ENCODE assay signal across 7 mouse cellular contexts in the genomic region with DNA sequence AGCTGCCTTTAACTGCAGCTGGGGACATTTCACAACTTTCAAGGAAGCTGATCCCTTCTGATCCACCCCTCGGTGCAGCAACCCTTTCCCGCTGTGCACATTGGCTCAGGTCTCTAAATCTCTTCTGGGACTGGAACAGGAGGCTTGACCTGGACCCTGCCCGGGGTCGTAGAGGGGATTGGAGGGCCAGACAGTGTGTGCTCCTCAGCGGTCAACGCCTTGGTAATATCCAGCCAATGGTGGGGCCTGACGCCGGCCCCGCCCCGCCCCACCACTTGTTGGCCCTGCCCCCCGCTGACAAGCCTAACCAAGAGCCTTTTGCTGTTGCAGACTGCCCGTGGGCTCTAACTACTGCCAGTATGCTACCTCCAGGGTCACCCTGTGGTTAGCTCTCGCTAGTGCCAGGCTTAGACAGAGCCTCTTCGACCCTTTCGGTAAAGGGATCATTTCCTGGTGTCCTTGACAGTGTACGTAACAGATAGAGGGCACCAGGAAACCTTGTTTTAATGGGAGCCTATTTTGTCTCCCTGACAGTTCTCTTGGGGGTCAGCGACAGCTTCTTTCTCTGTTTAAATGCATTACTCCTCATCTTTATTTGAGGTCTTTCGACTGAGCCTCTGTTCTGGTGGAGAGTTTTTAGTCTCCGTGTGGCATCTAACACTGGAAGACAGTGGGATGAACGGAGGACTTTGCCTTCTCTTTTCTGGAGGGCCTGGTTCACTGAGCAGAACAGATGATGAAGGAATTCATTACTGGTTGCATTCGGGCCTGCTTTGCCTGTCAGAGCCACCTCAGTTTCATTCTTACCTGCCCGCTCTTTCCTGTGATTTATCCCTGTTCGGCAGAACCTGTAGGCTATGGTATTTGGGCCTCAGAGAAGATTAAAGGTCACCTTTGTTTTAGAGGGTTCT. TPM values are rescaled to one million over a fixed set of nuclear protein-coding genes. Genes with fewer than 3 reads are reported as not detected.
DNase-seq lines count a peak whose midpoint lies in the region.

No protein-coding gene starts in this region.

- H3K4me3 ChIP-seq in embryonic facial prominence, embryonic 10.5 days, result peak overlapping the region; percentile 30; the same call in 1 of the 2 replicates

- no peaks in the 10 kb centered on the region for H3K9me3 ChIP-seq in embryonic facial prominence, embryonic 10.5 days

- H3K36me3 ChIP-seq in embryonic facial prominence, embryonic 10.5 days (replicated peaks), result peaks cover 96% of the 10 kb centered on the region

- DNase-seq in embryonic facial prominence, embryonic 10.5 days (ENCODE audit: low spot score), result peak; percentile 80
- peak; percentile 72 for DNase-seq in heart, adult 8-10 months (ENCODE audit: low spot score)
- peak; percentile 74 for DNase-seq in kidney, adult 18-20 months
- peak; percentile 74 to 81 for DNase-seq in lung, adult 18-20 months
- DNase-seq in retina, postnatal 1 day, result peak; percentile 72
- no peak for DNase-seq in MN1 (ENCODE audit: low spot score)
- DNase-seq in frontal cortex, postnatal 36 days (ENCODE audit: low spot score in 2 of 2), result no peak

- peaks cover 18% of the 10 kb centered on the region for H3K4me1 ChIP-seq in embryonic facial prominence, embryonic 10.5 days

- H3K27ac ChIP-seq in embryonic facial prominence, embryonic 10.5 days (replicated peaks), result no peak overlapping the region

- WGBS in embryonic facial prominence, embryonic 10.5 days, result 32% methylated on average over 23 of the region's 23 CpGs

- H3K27me3 ChIP-seq in embryonic facial prominence, embryonic 10.5 days (replicated peaks; ENCODE audit: low read depth, poor library complexity, severe bottlenecking), result no peaks in the 10 kb centered on the region

RNA-seq across cellular contexts. Expression of gene Slc43a1, which starts 12.7 kb away (rescaled TPM):
- 30.4 and 35.4 TPM in 2 replicates for polyA plus RNA-seq in embryonic facial prominence, embryonic 10.5 days (2016; fragmentation: Nextera tagmentation; extraction: Ambion mirVana)
- total RNA-seq in heart, adult 8-10 months (2022), result 1 to 10 TPM; 1.6 to 2.8 (median 2.2) TPM

RNA-seq across cellular contexts. Expression of gene Timm10, which starts 24.6 kb away (rescaled TPM):
- polyA plus RNA-seq in embryonic facial prominence, embryonic 10.5 days (2016; fragmentation: Nextera tagmentation; extraction: Ambion mirVana), result 64.9 and 65.8 TPM in 2 replicates
- 100 to 1,000 TPM; 119 to 134 (median 122) TPM for total RNA-seq in heart, adult 8-10 months (2022)

RNA-seq across cellular contexts. Expression of gene Smtnl1, which starts 28.9 kb away (rescaled TPM):
- 0.21 and 0.27 TPM in 2 replicates for polyA plus RNA-seq in embryonic facial prominence, embryonic 10.5 days (2016; fragmentation: Nextera tagmentation; extraction: Ambion mirVana)
- total RNA-seq in heart, adult 8-10 months (2022), result under 1 TPM in 2 of 4 experiments, not detected in 2; 0.14 to 0.16 TPM

RNA-seq across cellular contexts. Expression of gene Rtn4rl2, which starts 35.1 kb away (rescaled TPM):
- 2.5 and 2.6 TPM in 2 replicates for polyA plus RNA-seq in embryonic facial prominence, embryonic 10.5 days (2016; fragmentation: Nextera tagmentation; extraction: Ambion mirVana)
- total RNA-seq in heart, adult 8-10 months (2022), result 1 to 10 TPM; 1.6 to 3.9 (median 2.3) TPM

RNA-seq across cellular contexts. Expression of gene Ube2l6, which starts 52.8 kb away (rescaled TPM):
- 22.7 and 25.8 TPM in 2 replicates for polyA plus RNA-seq in embryonic facial prominence, embryonic 10.5 days (2016; fragmentation: Nextera tagmentation; extraction: Ambion mirVana)
- total RNA-seq in heart, adult 8-10 months (2022), result 10 to 100 TPM; 11.8 to 37.6 (median 13.6) TPM

Comparison
In these comparisons a context has a peak if more than half of its experiments do, and no peak if none do; other contexts are left out.
1. DNase-seq: peak in embryonic facial prominence, embryonic 10.5 days (single experiment), heart, adult 8-10 months (single experiment), kidney, adult 18-20 months (single experiment), lung, adult 18-20 months (2 of 2) and retina, postnatal 1 day (single experiment); none in MN1 (single experiment) and frontal cortex, postnatal 36 days (0 of 2).